Mouse (Mus musculus): ENCODE data around the gene Lbhd1. TPM values are rescaled to one million over a fixed set of nuclear protein-coding genes. Genes with fewer than 3 reads are reported as not detected.

Gene Lbhd1
- total RNA-seq, 2 experiments from 2014 or later: 4.8 to 9.8 TPM

GRCm38 (mm10) chr19:8908531-8908930 is 25.0 kb downstream of the Lbhd1 start:
- DNase-seq (ENCODE audit: low spot score in 2 of 2): no peak

- no peak for DNase-seq (ENCODE audit: low spot score in 2 of 2)
Measured at GRCm38 (mm10) chr19:8911810-8912209, 28.3 kb downstream of the Lbhd1 start.

GRCm38 (mm10) chr19:8914212-8914611 is 30.7 kb downstream of the Lbhd1 start:
- DNase-seq (ENCODE audit: low spot score in 2 of 2): no peak

- DNase-seq (ENCODE audit: low spot score in 2 of 2): no peak
Measured at GRCm38 (mm10) chr19:8919000-8919399, 35.5 kb downstream of the Lbhd1 start.

GRCm38 (mm10) chr19:8919684-8920072 is 36.1 kb downstream of the Lbhd1 start:
- no peak for DNase-seq (ENCODE audit: low spot score in 2 of 2)

GRCm38 (mm10) chr19:8920073-8920736 is 36.7 kb downstream of the Lbhd1 start, which contains the start of gene B3gat3:
TSS of gene B3gat3 (plus strand) at chr19:8920374.
- DNase-seq (ENCODE audit: low spot score in 2 of 2): peak; percentile 90 to 92

GRCm38 (mm10) chr19:8920836-8921291 is 37.3 kb downstream of the Lbhd1 start:
- no peak for DNase-seq (ENCODE audit: low spot score in 2 of 2)

- DNase-seq (ENCODE audit: low spot score in 2 of 2): no peak
Measured at GRCm38 (mm10) chr19:8921741-8922140, 38.2 kb downstream of the Lbhd1 start.

GRCm38 (mm10) chr19:8926766-8927165 is 43.2 kb downstream of the Lbhd1 start:
- no peak for DNase-seq (ENCODE audit: low spot score in 2 of 2)

- DNase-seq (ENCODE audit: low spot score in 2 of 2): no peak
Measured at GRCm38 (mm10) chr19:8927891-8928525, 44.5 kb downstream of the Lbhd1 start.

- no peak for DNase-seq (ENCODE audit: low spot score in 2 of 2)
Measured at GRCm38 (mm10) chr19:8928689-8929223, 45.2 kb downstream of the Lbhd1 start.

GRCm38 (mm10) chr19:8929224-8930088 is 45.9 kb downstream of the Lbhd1 start, which contains the start of the genes Rom1 and Eml3:
TSS of gene Rom1 (minus strand) at chr19:8929356.
TSS of gene Eml3 (plus strand) at chr19:8929552.
- peak; percentile 68 to 74 for DNase-seq (ENCODE audit: low spot score in 2 of 2)

- no peak for DNase-seq (ENCODE audit: low spot score in 2 of 2)
Measured at GRCm38 (mm10) chr19:8930117-8930516, 46.6 kb downstream of the Lbhd1 start.

- no peak for DNase-seq (ENCODE audit: low spot score in 2 of 2)
Measured at GRCm38 (mm10) chr19:8930771-8931170, 47.2 kb downstream of the Lbhd1 start.

- DNase-seq (ENCODE audit: low spot score in 2 of 2): no peak
Measured at GRCm38 (mm10) chr19:8936736-8937135, 53.2 kb downstream of the Lbhd1 start.

GRCm38 (mm10) chr19:8940526-8941133 is 57.1 kb downstream of the Lbhd1 start:
- DNase-seq (ENCODE audit: low spot score in 2 of 2): no peak

GRCm38 (mm10) chr19:8941136-8941514 is 57.6 kb downstream of the Lbhd1 start:
- DNase-seq (ENCODE audit: low spot score in 2 of 2): no peak

GRCm38 (mm10) chr19:8941515-8942217 is 58.1 kb downstream of the Lbhd1 start, which contains the start of gene Mta2:
TSS of gene Mta2 (plus strand) at chr19:8941875.
- peak; percentile 98 for DNase-seq (ENCODE audit: low spot score in 2 of 2)
